Mouse (Mus musculus) midbrain, embryonic 13.5 days (tissue): ENCODE measurements around the gene Pkm. TPM values are rescaled to one million over a fixed set of nuclear protein-coding genes. Genes with fewer than 3 reads are reported as not detected.

Experiments
- ATAC-seq: fragments of 200-750 bp; cut with Nextera tagmentation; 2 replicates; pipeline ENCODE4 v1.8.0; 2017; ENCODE audit warnings: mild to moderate bottlenecking, moderate TSS enrichment, moderate library complexity
- H3K27ac ChIP-seq: fragments of 300-500 bp; sonication (generic); 2 replicates; pipeline ENCODE4 v1.5.1; 2015; ENCODE audit warnings: inconsistent platforms, mild to moderate bottlenecking, moderate library complexity
- H3K27me3 ChIP-seq: fragments of 300-500 bp; sonication (generic); 2 replicates; pipeline ENCODE4 v1.6.1; 2015; ENCODE audit warnings: mild to moderate bottlenecking, inconsistent platforms
- H3K36me3 ChIP-seq: fragments of 300-500 bp; sonication (generic); 2 replicates; pipeline ENCODE4 v1.6.1; 2015; ENCODE audit warnings: mild to moderate bottlenecking, inconsistent platforms
- H3K4me1 ChIP-seq: fragments of 300-500 bp; sonication (generic); replicated peaks from 2 replicates; pipeline ENCODE4 v1.6.1; 2015; ENCODE audit warnings: inconsistent platforms
- H3K4me2 ChIP-seq: fragments of 300-500 bp; sonication (generic); replicated peaks from 2 replicates; pipeline ENCODE4 v1.6.1; 2015; ENCODE audit warnings: moderate library complexity, mild to moderate bottlenecking, inconsistent platforms
- H3K4me3 ChIP-seq: fragments of 300-500 bp; sonication (generic); replicated peaks from 2 replicates; pipeline ENCODE4 v1.5.1; 2015; ENCODE audit warnings: mild to moderate bottlenecking, inconsistent platforms
- H3K9ac ChIP-seq: fragments of 300-500 bp; sonication (generic); replicated peaks from 2 replicates; pipeline ENCODE4 v1.6.1; 2015; ENCODE audit warnings: mild to moderate bottlenecking, inconsistent platforms
- H3K9me3 ChIP-seq: fragments of 300-500 bp; sonication (generic); 2 replicates; pipeline ENCODE4 v1.6.1; 2016; ENCODE audit warnings: mild to moderate bottlenecking, inconsistent platforms
- WGBS: fragments of 180-500 bp; shearing (Covaris S2); methylation state at CpG from one replicate; pipeline ENCODE4 v1.1.7; 2015; 5-methylcytosine and 5-hydroxymethylcytosine counted together
- polyA plus RNA-seq: library from polyadenylated mRNA; unstranded; fragments of >200 nt; fragmentation: Nextera tagmentation; extraction: Ambion mirVana; gene quantifications from 2 replicates; pipeline ENCODE4 v1.2.1, GENCODE M21; 2015

Pkm gene
- polyA plus RNA-seq, 1 experiment from 2014 or later, result 1,429 TPM

GRCm38 (mm10) chr9:59667904-59668303 is 11.7 kb downstream of the Pkm start:
- H3K27ac ChIP-seq, result no peak overlapping the region
- no peak overlapping the region for H3K9ac ChIP-seq
- H3K9me3 ChIP-seq, result no peaks in the 10 kb centered on the region
- WGBS, result 87% methylated on average over 6 of the region's 6 CpGs
- no peaks in the 10 kb centered on the region for H3K27me3 ChIP-seq
- H3K36me3 ChIP-seq, result peaks cover 92% of the 10 kb centered on the region
- H3K4me3 ChIP-seq, result no peak overlapping the region
- no peak for ATAC-seq
- H3K4me2 ChIP-seq, result no peak overlapping the region
- H3K4me1 ChIP-seq, result peaks cover 17% of the 10 kb centered on the region

GRCm38 (mm10) chr9:59668473-59668872 is 12.3 kb downstream of the Pkm start:
- peaks cover 92% of the 10 kb centered on the region for H3K36me3 ChIP-seq

GRCm38 (mm10) chr9:59669172-59669571 is 13.0 kb downstream of the Pkm start:
- no peaks in the 10 kb centered on the region for H3K27me3 ChIP-seq
- WGBS, result 81% methylated on average over 4 of the region's 4 CpGs
- ATAC-seq, result no peak

More at GRCm38 (mm10) chr9:59668473-59668872, 12.3 kb downstream of the Pkm start:
- no peak for ATAC-seq
- H3K9ac ChIP-seq, result no peak overlapping the region
- H3K4me2 ChIP-seq, result no peak overlapping the region
- H3K27me3 ChIP-seq, result no peaks in the 10 kb centered on the region
- H3K27ac ChIP-seq, result no peak overlapping the region
- H3K4me3 ChIP-seq, result no peak overlapping the region
- H3K4me1 ChIP-seq, result peaks cover 11% of the 10 kb centered on the region
- WGBS, result 75% methylated on average over 7 of the region's 7 CpGs
- no peaks in the 10 kb centered on the region for H3K9me3 ChIP-seq

GRCm38 (mm10) chr9:59672195-59672894 is 16.2 kb downstream of the Pkm start:
- Histone ChIP-seq H3K27me3 (no peaks in the 10 kb centered on the region), H3K4me1 (no peaks in the 10 kb centered on the region), H3K36me3 (peaks cover 96% of the 10 kb centered on the region), H3K9me3 (no peaks in the 10 kb centered on the region), H3K4me2 (no peak overlapping the region), H3K4me3 (no peak overlapping the region), H3K27ac (no peak overlapping the region), H3K9ac (no peak overlapping the region)
- 89% methylated on average over 12 of the region's 12 CpGs for WGBS
- ATAC-seq, result no peak

More at GRCm38 (mm10) chr9:59669172-59669571, 13.0 kb downstream of the Pkm start:
- no peak overlapping the region for H3K4me3 ChIP-seq
- H3K27ac ChIP-seq, result no peak overlapping the region
- peaks cover 4% of the 10 kb centered on the region for H3K4me1 ChIP-seq
- peaks cover 93% of the 10 kb centered on the region for H3K36me3 ChIP-seq
- no peak overlapping the region for H3K9ac ChIP-seq
- H3K9me3 ChIP-seq, result no peaks in the 10 kb centered on the region
- no peak overlapping the region for H3K4me2 ChIP-seq

GRCm38 (mm10) chr9:59673427-59673826 is 17.3 kb downstream of the Pkm start:
- ATAC-seq, result no peak
- Histone ChIP-seq H3K9ac (no peak overlapping the region), H3K27ac (no peak overlapping the region), H3K9me3 (no peaks in the 10 kb centered on the region), H3K4me2 (no peak overlapping the region), H3K4me3 (no peak overlapping the region), H3K27me3 (no peaks in the 10 kb centered on the region), H3K4me1 (no peaks in the 10 kb centered on the region), H3K36me3 (peaks cover 96% of the 10 kb centered on the region)
- WGBS, result 78% methylated on average over 2 of the region's 2 CpGs

GRCm38 (mm10) chr9:59675598-59675997 is 19.4 kb downstream of the Pkm start:
- Histone ChIP-seq H3K4me2 (no peak overlapping the region), H3K4me1 (peaks cover 13% of the 10 kb centered on the region), H3K9ac (no peak overlapping the region), H3K36me3 (peaks cover 89% of the 10 kb centered on the region), H3K9me3 (no peaks in the 10 kb centered on the region), H3K4me3 (no peak overlapping the region), H3K27ac (no peak overlapping the region), H3K27me3 (peaks cover 3% of the 10 kb centered on the region)
- ATAC-seq, result no peak
- WGBS, result 88% methylated on average over 14 of the region's 14 CpGs

GRCm38 (mm10) chr9:59678313-59678712 is 22.1 kb downstream of the Pkm start:
- no peak overlapping the region for H3K4me2 ChIP-seq
- no peak overlapping the region for H3K27ac ChIP-seq
- ATAC-seq, result no peak
- peaks cover 14% of the 10 kb centered on the region for H3K4me1 ChIP-seq
- WGBS, result 5% methylated on average over 1 of the region's 1 CpGs
- no peaks in the 10 kb centered on the region for H3K9me3 ChIP-seq
- peaks cover 62% of the 10 kb centered on the region for H3K36me3 ChIP-seq
- no peak overlapping the region for H3K4me3 ChIP-seq
- H3K9ac ChIP-seq, result no peak overlapping the region
- H3K27me3 ChIP-seq, result peaks cover 24% of the 10 kb centered on the region

- no peak within 1 kb of the TSS for H3K27ac ChIP-seq
- H3K4me3 ChIP-seq, result peak within 1 kb of the TSS; percentile 54
- peaks cover 14% of the 10 kb centered on the region for H3K4me1 ChIP-seq
- peaks cover 47% of the 10 kb centered on the region for H3K36me3 ChIP-seq
- peaks cover 24% of the 10 kb centered on the region for H3K27me3 ChIP-seq
- peak within 1 kb of the TSS; percentile 72 for H3K9ac ChIP-seq
- H3K9me3 ChIP-seq, result no peaks in the 10 kb centered on the region
- H3K4me2 ChIP-seq, result peak within 1 kb of the TSS; percentile 90
- peak; percentile 97 for ATAC-seq
- under 1% methylated on average over 47 of the region's 47 CpGs for WGBS
Measured at GRCm38 (mm10) chr9:59679678-59680533, 23.7 kb downstream of the Pkm start, which contains the start of gene Gramd2. Gramd2 (plus strand) TSS chr9:59680144.

- peak overlapping the region; percentile 72 for H3K9ac ChIP-seq
- H3K27me3 ChIP-seq, result peaks cover 24% of the 10 kb centered on the region
- peaks cover 41% of the 10 kb centered on the region for H3K36me3 ChIP-seq
- H3K27ac ChIP-seq, result no peak overlapping the region
- H3K9me3 ChIP-seq, result no peaks in the 10 kb centered on the region
- ATAC-seq, result peak; percentile 37
- WGBS, result 12% methylated on average over 16 of the region's 16 CpGs
- peaks cover 14% of the 10 kb centered on the region for H3K4me1 ChIP-seq
- peak overlapping the region; percentile 90 for H3K4me2 ChIP-seq
- peak overlapping the region; percentile 54 for H3K4me3 ChIP-seq
Measured at GRCm38 (mm10) chr9:59680534-59680875, 24.3 kb downstream of the Pkm start.

GRCm38 (mm10) chr9:59684020-59684419 is 27.9 kb downstream of the Pkm start:
- Histone ChIP-seq H3K27ac (no peak overlapping the region), H3K9ac (no peak overlapping the region), H3K4me2 (no peak overlapping the region), H3K4me1 (peaks cover 14% of the 10 kb centered on the region), H3K4me3 (no peak overlapping the region), H3K36me3 (peaks cover 7% of the 10 kb centered on the region), H3K9me3 (no peaks in the 10 kb centered on the region), H3K27me3 (peaks cover 24% of the 10 kb centered on the region)
- 75% methylated on average over 2 of the region's 2 CpGs for WGBS
- ATAC-seq, result no peak

- Histone ChIP-seq H3K4me1 (peaks cover 10% of the 10 kb centered on the region), H3K4me3 (no peak overlapping the region), H3K9me3 (no peaks in the 10 kb centered on the region), H3K9ac (no peak overlapping the region), H3K4me2 (no peak overlapping the region), H3K27ac (no peak overlapping the region), H3K36me3 (no peaks in the 10 kb centered on the region), H3K27me3 (peaks cover 1% of the 10 kb centered on the region; the same call in 1 of the 2 replicates)
- ATAC-seq, result no peak
- 37% methylated on average over 6 of the region's 6 CpGs for WGBS
Measured at GRCm38 (mm10) chr9:59687416-59688046, 31.4 kb downstream of the Pkm start.

GRCm38 (mm10) chr9:59691635-59692094 is 35.5 kb downstream of the Pkm start:
- peaks cover 5% of the 10 kb centered on the region; the same call in 1 of the 2 replicates for H3K27me3 ChIP-seq
- no peaks in the 10 kb centered on the region for H3K9me3 ChIP-seq
- peak; percentile 91 for ATAC-seq
- 3% methylated on average over 23 of the region's 23 CpGs for WGBS
- H3K36me3 ChIP-seq, result no peaks in the 10 kb centered on the region
- peak overlapping the region; percentile 59 for H3K4me2 ChIP-seq
- H3K27ac ChIP-seq, result 0 out of 2 replicates have a peak overlapping the region, but pooled peaks have one; percentile 35
- peak overlapping the region; percentile 53 for H3K9ac ChIP-seq
- H3K4me1 ChIP-seq, result peaks cover 10% of the 10 kb centered on the region
- H3K4me3 ChIP-seq, result peak overlapping the region; percentile 32
